Mouse (Mus musculus) embryonic stem cell, embryonic (primary cell): ENCODE measurements at regions not wholly inside any gene's neighbourhood (a gene's known extent, or its start where the extent isn't known, plus 50 kb on each side); places are given as distances from the start of the nearest gene placed in this dataset.

ENCODE experiments used
- CTCF ChIA-PET, 4 experiments: fragments of 300-600 bp in 2 of 4; fragments of 350-600 bp in 2 of 4; sonication (Branson Sonifier 250); formaldehyde crosslinking; loops; one replicate each; lab custom pipeline; 2022; ENCODE audit warnings: inconsistent platforms in 2 of 4; lab: Charles Lee
- POLR2A ChIA-PET, 4 experiments: fragments of 300-600 bp in 2 of 4; fragments of 350-600 bp in 2 of 4; sonication (Branson Sonifier 250); formaldehyde crosslinking; loops; one replicate each; lab custom pipeline; 2022; ENCODE audit warnings: antibody characterized with exemption in 4 of 4, inconsistent platforms in 1 of 4; lab: Charles Lee

- ChIA-PET CTCF (no interaction called here), POLR2A (no interaction called here)
These were observed 3480.8 kb upstream of the Gm7489 start for GRCm38 (mm10) chr15:50403883-50404282.

- ChIA-PET CTCF (interaction anchor here in 1 of 4 experiments (0.6 kb wide), 1 partner anchor 111 kb away, joined by 3 read pairs; no protein-coding TSS in a partner anchor), POLR2A (no interaction called here)
These were observed 3475.7 kb upstream of the Gm7489 start for GRCm38 (mm10) chr15:50408985-50409384.

GRCm38 (mm10) chr15:50417641-50418040, 3467.1 kb upstream of the Gm7489 start:
- ChIA-PET CTCF (no interaction called here), POLR2A (no interaction called here)

GRCm38 (mm10) chr15:50423082-50423665, 3461.5 kb upstream of the Gm7489 start:
- POLR2A ChIA-PET, result interaction anchor here in 1 of 4 experiments (0.6 kb wide), 1 partner anchor 1973 kb away, joined by 4 read pairs; no protein-coding TSS in a partner anchor
- CTCF ChIA-PET, result no interaction called here

GRCm38 (mm10) chr15:50449604-50450003, 3435.1 kb upstream of the Gm7489 start:
- ChIA-PET CTCF (no interaction called here), POLR2A (no interaction called here)

GRCm38 (mm10) chr15:50472626-50473025, 3412.1 kb upstream of the Gm7489 start:
- CTCF ChIA-PET, result no interaction called here
- POLR2A ChIA-PET, result no interaction called here

- POLR2A ChIA-PET, result no interaction called here
- CTCF ChIA-PET, result no interaction called here
These were observed 3386.0 kb upstream of the Gm7489 start for GRCm38 (mm10) chr15:50498716-50499115.

GRCm38 (mm10) chr15:50507999-50508624, 3376.6 kb upstream of the Gm7489 start:
- ChIA-PET POLR2A (no interaction called here), CTCF (interaction anchor here in 1 of 4 experiments (0.6 kb wide), 1 partner anchor 480 kb away, joined by 8 read pairs; no protein-coding TSS in a partner anchor)

- POLR2A ChIA-PET, result no interaction called here
- CTCF ChIA-PET, result no interaction called here
These were observed 3371.7 kb upstream of the Gm7489 start for GRCm38 (mm10) chr15:50513036-50513435.

- POLR2A ChIA-PET, result no interaction called here
- CTCF ChIA-PET, result no interaction called here
These were observed 3359.9 kb upstream of the Gm7489 start for GRCm38 (mm10) chr15:50524841-50525240.

- POLR2A ChIA-PET, result interaction anchor here in 1 of 4 experiments (0.7 kb wide), 1 partner anchor 455 kb away, joined by 3 read pairs; no protein-coding TSS in a partner anchor
- CTCF ChIA-PET, result interaction anchor here in 1 of 4 experiments (0.7 kb wide), 1 partner anchor 1217 kb away, joined by 7 read pairs; no protein-coding TSS in a partner anchor
These were observed 3350.2 kb upstream of the Gm7489 start for GRCm38 (mm10) chr15:50534490-50534889.

- POLR2A ChIA-PET, result interaction anchor here in 1 of 4 experiments (0.6 kb wide), 1 partner anchor 165 kb away, joined by 3 read pairs; no protein-coding TSS in a partner anchor
- CTCF ChIA-PET, result no interaction called here
These were observed 3321.1 kb upstream of the Gm7489 start for GRCm38 (mm10) chr15:50563611-50564010.

- CTCF ChIA-PET, result interaction anchor here in 1 of 4 experiments (0.6 kb wide), 1 partner anchor 889 kb away, joined by 3 read pairs; no protein-coding TSS in a partner anchor
- POLR2A ChIA-PET, result no interaction called here
These were observed 3303.9 kb upstream of the Gm7489 start for GRCm38 (mm10) chr15:50580811-50581210.

GRCm38 (mm10) chr15:50583951-50584350, 3300.8 kb upstream of the Gm7489 start:
- ChIA-PET CTCF (no interaction called here), POLR2A (no interaction called here)

- CTCF ChIA-PET, result no interaction called here
These were observed 3299.2 kb upstream of the Gm7489 start for GRCm38 (mm10) chr15:50585496-50585895.

More at GRCm38 (mm10) chr15:50585496-50585895, 3299.2 kb upstream of the Gm7489 start:
- POLR2A ChIA-PET, result interaction anchor here in 1 of 4 experiments (0.6 kb wide), 1 partner anchor 227 kb away, joined by 4 read pairs; no protein-coding TSS in a partner anchor
